Comparison of ENCODE assay signal across 8 mouse cellular contexts in genomic region chr2:156432874-156433868, GRCm38 (mm10). TPM values are rescaled to one million over a fixed set of nuclear protein-coding genes. Genes with fewer than 3 reads are reported as not detected.
DNase-seq lines count a peak whose midpoint lies in the region; ATAC-seq and TF ChIP-seq lines count a peak whose summit lies in the region.

No protein-coding gene starts in this region.

- DNase-seq in midbrain, embryonic 14.5 days = peak; percentile 23
- DNase-seq in midbrain, embryonic 11.5 days (ENCODE audit: low spot score, missing footprints) = no peak
- peak; percentile 52 for DNase-seq in limb, embryonic 14.5 days (ENCODE audit: low spot score)
- DNase-seq in left cerebral cortex, postnatal 36 days (ENCODE audit: low spot score in 2 of 2) = no peak
- no peak for DNase-seq in T-cell, adult 2 months (ENCODE audit: low spot score)

- no peak for TF ChIP-seq POLR2A in limb, embryonic 14.5 days (IDR thresholded peaks at IDR 0.05; ENCODE audit: borderline replicate concordance, extremely low read depth, insufficient read depth, insufficient read length)

- no peak overlapping the region for H3K27ac ChIP-seq in midbrain, embryonic 14.5 days (replicated peaks; ENCODE audit: low read depth, low read length)
- no peak overlapping the region for H3K27ac ChIP-seq in midbrain, embryonic 11.5 days (ENCODE audit: low read depth, low read length)
- H3K27ac ChIP-seq in hindbrain, embryonic 13.5 days = 0 out of 2 replicates have a peak overlapping the region, but pooled peaks have one; percentile 8
- H3K27ac ChIP-seq in limb, embryonic 14.5 days (replicated peaks; ENCODE audit: low read depth, low read length) = no peak overlapping the region
- H3K27ac ChIP-seq in stomach, embryonic 16.5 days (ENCODE audit: low read length) = peak overlapping the region; percentile 80

- peaks cover under 1% of the 10 kb centered on the region; the same call in 1 of the 2 replicates for H3K36me3 ChIP-seq in midbrain, embryonic 14.5 days (ENCODE audit: control insufficient read depth, insufficient read depth, low read length)
- H3K36me3 ChIP-seq in midbrain, embryonic 11.5 days (ENCODE audit: control insufficient read depth, insufficient read depth, low read length) = no peaks in the 10 kb centered on the region
- H3K36me3 ChIP-seq in hindbrain, embryonic 13.5 days = peaks cover under 1% of the 10 kb centered on the region; the same call in 1 of the 2 replicates
- no peaks in the 10 kb centered on the region for H3K36me3 ChIP-seq in limb, embryonic 14.5 days (ENCODE audit: control insufficient read depth, insufficient read depth, low read length)
- no peaks in the 10 kb centered on the region for H3K36me3 ChIP-seq in stomach, embryonic 16.5 days (ENCODE audit: control insufficient read depth, insufficient read depth, low read length)

- H3K9me3 ChIP-seq in midbrain, embryonic 14.5 days (ENCODE audit: control insufficient read depth, low read length) = no peaks in the 10 kb centered on the region
- H3K9me3 ChIP-seq in midbrain, embryonic 11.5 days (ENCODE audit: control insufficient read depth, low read length) = no peaks in the 10 kb centered on the region
- H3K9me3 ChIP-seq in hindbrain, embryonic 13.5 days = no peaks in the 10 kb centered on the region
- no peaks in the 10 kb centered on the region for H3K9me3 ChIP-seq in limb, embryonic 14.5 days (ENCODE audit: control insufficient read depth, low read length)
- H3K9me3 ChIP-seq in stomach, embryonic 16.5 days (replicated peaks; ENCODE audit: control insufficient read depth, low read length) = no peaks in the 10 kb centered on the region

- no peaks in the 10 kb centered on the region for H3K27me3 ChIP-seq in midbrain, embryonic 14.5 days (ENCODE audit: control insufficient read depth, insufficient read depth, low read length)
- no peaks in the 10 kb centered on the region for H3K27me3 ChIP-seq in midbrain, embryonic 11.5 days (ENCODE audit: control insufficient read depth, insufficient read depth, low read length)
- no peaks in the 10 kb centered on the region for H3K27me3 ChIP-seq in hindbrain, embryonic 13.5 days
- H3K27me3 ChIP-seq in limb, embryonic 14.5 days (ENCODE audit: control insufficient read depth, insufficient read depth, low read length) = no peaks in the 10 kb centered on the region
- H3K27me3 ChIP-seq in stomach, embryonic 16.5 days (ENCODE audit: control insufficient read depth, insufficient read depth, low read length) = no peaks in the 10 kb centered on the region

- H3K4me1 ChIP-seq in midbrain, embryonic 14.5 days (ENCODE audit: control insufficient read depth, insufficient read depth, low read length) = 0 out of 2 replicates have a peak, but pooled peaks cover 4% of the 10 kb centered on the region
- no peaks in the 10 kb centered on the region for H3K4me1 ChIP-seq in midbrain, embryonic 11.5 days (ENCODE audit: control insufficient read depth, insufficient read depth, low read length)
- peaks cover 11% of the 10 kb centered on the region for H3K4me1 ChIP-seq in hindbrain, embryonic 13.5 days (replicated peaks)
- H3K4me1 ChIP-seq in limb, embryonic 14.5 days (ENCODE audit: control insufficient read depth, insufficient read depth, low read length) = peaks cover 21% of the 10 kb centered on the region
- peaks cover 12% of the 10 kb centered on the region; the same call in 1 of the 2 replicates for H3K4me1 ChIP-seq in stomach, embryonic 16.5 days (ENCODE audit: control insufficient read depth, insufficient read depth, low read length)

- H3K9ac ChIP-seq in midbrain, embryonic 14.5 days (replicated peaks; ENCODE audit: low read length) = no peak overlapping the region
- no peak overlapping the region for H3K9ac ChIP-seq in midbrain, embryonic 11.5 days (ENCODE audit: low read length)
- no peak overlapping the region for H3K9ac ChIP-seq in hindbrain, embryonic 13.5 days
- 0 out of 2 replicates have a peak overlapping the region, but pooled peaks have one; percentile 1 for H3K9ac ChIP-seq in limb, embryonic 14.5 days (ENCODE audit: low read depth, low read length, severe bottlenecking)
- peak overlapping the region; percentile 40; the same call in 1 of the 2 replicates for H3K9ac ChIP-seq in stomach, embryonic 16.5 days (ENCODE audit: low read length)

- no peak overlapping the region for H3K4me3 ChIP-seq in midbrain, embryonic 14.5 days (replicated peaks; ENCODE audit: low read depth, low read length)
- H3K4me3 ChIP-seq in midbrain, embryonic 11.5 days (ENCODE audit: low read depth, low read length) = no peak overlapping the region
- no peak overlapping the region for H3K4me3 ChIP-seq in hindbrain, embryonic 13.5 days
- no peak overlapping the region for H3K4me3 ChIP-seq in limb, embryonic 14.5 days (replicated peaks; ENCODE audit: low read length)
- no peak overlapping the region for H3K4me3 ChIP-seq in stomach, embryonic 16.5 days (replicated peaks; ENCODE audit: low read length)

- WGBS in midbrain, embryonic 14.5 days = 46% methylated on average over 9 of the region's 9 CpGs
- WGBS in midbrain, embryonic 11.5 days = 55% methylated on average over 9 of the region's 9 CpGs
- 44% methylated on average over 9 of the region's 9 CpGs for WGBS in hindbrain, embryonic 13.5 days
- WGBS in limb, embryonic 14.5 days = 38% methylated on average over 9 of the region's 9 CpGs
- 41% methylated on average over 9 of the region's 9 CpGs for WGBS in stomach, embryonic 16.5 days

- no peak overlapping the region for H3K4me2 ChIP-seq in midbrain, embryonic 14.5 days (ENCODE audit: low read length)
- no peak overlapping the region for H3K4me2 ChIP-seq in midbrain, embryonic 11.5 days
- no peak overlapping the region for H3K4me2 ChIP-seq in hindbrain, embryonic 13.5 days
- H3K4me2 ChIP-seq in limb, embryonic 14.5 days (replicated peaks; ENCODE audit: low read depth, low read length, severe bottlenecking) = no peak overlapping the region
- H3K4me2 ChIP-seq in stomach, embryonic 16.5 days (ENCODE audit: low read depth, low read length) = no peak overlapping the region

- intact Hi-C loops in left cerebral cortex, postnatal 36 days (cut with DNase I) = no loop called here

- ATAC-seq in midbrain, embryonic 14.5 days (ENCODE audit: low FRiP score, low TSS enrichment) = no peak
- ATAC-seq in midbrain, embryonic 11.5 days (ENCODE audit: low FRiP score) = no peak
- no peak; the same call in 1 of the 2 replicates for ATAC-seq in hindbrain, embryonic 13.5 days (ENCODE audit: low FRiP score)
- peak; percentile 34; the same call in 1 of the 2 replicates for ATAC-seq in limb, embryonic 14.5 days (ENCODE audit: low FRiP score, low read depth)
- peak; percentile 65 for ATAC-seq in stomach, embryonic 16.5 days (ENCODE audit: insufficient read depth, low FRiP score)
- no peak for ATAC-seq in megakaryocyte progenitor cell, adult 5-6 weeks (replicated peaks; ENCODE audit: poor library complexity)

RNA-seq across cellular contexts. Expression of gene Epb41l1, which starts 12.5 kb away (rescaled TPM):
- polyA plus RNA-seq in midbrain, embryonic 14.5 days (2014; fragmentation: Nextera tagmentation; extraction: Ambion mirVana) = 20.9 and 26.1 TPM in 2 replicates
- polyA plus RNA-seq in midbrain, embryonic 11.5 days (2014; fragmentation: Nextera tagmentation; extraction: Ambion mirVana) = 3.1 and 3.9 TPM in 2 replicates
- polyA plus RNA-seq in hindbrain, embryonic 13.5 days (2015; fragmentation: Nextera tagmentation; extraction: Ambion mirVana) = 11.3 and 11.5 TPM in 2 replicates
- polyA plus RNA-seq in limb, embryonic 14.5 days (2012; rRNA removed) = 37.0 and 37.2 TPM in 2 replicates
- polyA plus RNA-seq in limb, embryonic 14.5 days (2014; fragmentation: Nextera tagmentation; extraction: Ambion mirVana) = 5.0 and 5.8 TPM in 2 replicates
- 3.0 and 3.1 TPM in 2 replicates for polyA plus RNA-seq in stomach, embryonic 16.5 days (2015; fragmentation: Nextera tagmentation; extraction: Ambion mirVana)
- total RNA-seq in megakaryocyte progenitor cell, adult 5-6 weeks (2015) = 0.05 and 0.39 TPM in 2 replicates
- total RNA-seq in megakaryocyte progenitor cell, adult 5-6 weeks (2017) = 0.24 and 2.6 TPM in 2 replicates
- total RNA-seq in left cerebral cortex, postnatal 36 days (2021) = 100 to 1,000 TPM; 346 to 360 TPM

Comparison
In these comparisons a context has a peak if more than half of its experiments do, and no peak if none do; other contexts are left out.
1. DNase-seq: peak in midbrain, embryonic 14.5 days (single experiment) and limb, embryonic 14.5 days (single experiment); none in midbrain, embryonic 11.5 days (single experiment), left cerebral cortex, postnatal 36 days (0 of 2) and T-cell, adult 2 months (single experiment).
2. ATAC-seq: peak in limb, embryonic 14.5 days (single experiment) and stomach, embryonic 16.5 days (single experiment); none in midbrain, embryonic 14.5 days (single experiment), midbrain, embryonic 11.5 days (single experiment), hindbrain, embryonic 13.5 days (single experiment) and megakaryocyte progenitor cell, adult 5-6 weeks (single experiment).
3. H3K27ac ChIP-seq: peak in hindbrain, embryonic 13.5 days (single experiment) and stomach, embryonic 16.5 days (single experiment); none in midbrain, embryonic 14.5 days (single experiment), midbrain, embryonic 11.5 days (single experiment) and limb, embryonic 14.5 days (single experiment).
4. H3K9ac ChIP-seq: peak in limb, embryonic 14.5 days (single experiment) and stomach, embryonic 16.5 days (single experiment); none in midbrain, embryonic 14.5 days (single experiment), midbrain, embryonic 11.5 days (single experiment) and hindbrain, embryonic 13.5 days (single experiment).